18 mouse cellular contexts compared by ENCODE assay signal in the genomic region with DNA sequence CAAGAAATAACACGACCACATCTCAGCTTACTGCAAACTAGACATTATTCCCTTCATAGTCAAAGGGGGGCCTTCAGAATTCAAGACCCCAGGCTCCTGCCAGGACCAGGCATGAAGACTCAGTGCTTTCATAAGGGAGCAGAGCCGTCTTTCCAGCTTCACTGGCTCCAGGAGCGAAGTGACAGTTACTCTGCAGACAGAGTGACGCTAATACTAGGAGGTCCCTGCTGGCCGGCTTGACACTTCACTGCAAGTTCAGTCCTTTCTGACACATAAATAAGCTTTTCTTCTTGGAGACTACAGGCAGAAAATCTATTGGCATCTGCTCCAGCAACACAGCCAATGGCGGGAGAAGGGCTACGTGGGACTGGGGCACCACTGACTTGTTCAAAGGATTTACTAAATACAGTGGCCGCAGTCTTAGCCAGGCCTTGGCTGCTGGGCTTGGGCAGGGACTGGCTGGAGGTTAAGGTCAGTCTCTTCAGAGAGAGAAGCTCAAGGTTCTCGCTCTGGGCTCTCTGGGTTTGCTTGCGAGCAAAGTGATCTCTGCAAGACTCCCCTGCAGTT.
DNase-seq lines count a peak whose midpoint lies in the region; ATAC-seq and TF ChIP-seq lines count a peak whose summit lies in the region.
"Had no signal": no experiment of that assay in that cellular context is flagged by ENCODE, and none has a peak within 500 bp of the region (broad histone marks: within the 10 kb centered on the region; RNA-seq: fewer than 3 reads in every experiment).

No protein-coding gene starts in this region.

- 69% methylated on average over 10 of the region's 10 CpGs for WGBS in forebrain, postnatal 0 days
- WGBS in forebrain, embryonic 10.5 days: 89% methylated on average over 10 of the region's 10 CpGs
- 71% methylated on average over 10 of the region's 10 CpGs for WGBS in kidney, embryonic 14.5 days

- intact Hi-C loops in left cerebral cortex, postnatal 4 days (cut with DNase I): no loop called here
- intact Hi-C loops in left cerebral cortex, postnatal 36 days (cut with DNase I): no loop called here

- no peaks in the 10 kb centered on the region for H3K4me1 ChIP-seq in forebrain, postnatal 0 days (ENCODE audit: insufficient read depth)
- H3K4me1 ChIP-seq in forebrain, embryonic 10.5 days: no peaks in the 10 kb centered on the region
- no peaks in the 10 kb centered on the region for H3K4me1 ChIP-seq in kidney, embryonic 14.5 days (ENCODE audit: control insufficient read depth, insufficient read depth, low read length)

- H3K27ac ChIP-seq in forebrain, postnatal 0 days (ENCODE audit: low read depth, low read length): no peak overlapping the region
- no peak overlapping the region for H3K27ac ChIP-seq in forebrain, embryonic 10.5 days
- H3K27ac ChIP-seq in kidney, embryonic 14.5 days (ENCODE audit: low read depth, low read length): no peak overlapping the region
- H3K27ac ChIP-seq: heart, embryonic 15.5 days; kidney, postnatal 0 days; macrophage had no signal

- no peaks in the 10 kb centered on the region for H3K9me3 ChIP-seq in forebrain, postnatal 0 days (ENCODE audit: low read length)
- no peaks in the 10 kb centered on the region for H3K9me3 ChIP-seq in forebrain, embryonic 10.5 days
- H3K9me3 ChIP-seq in kidney, embryonic 14.5 days (ENCODE audit: control insufficient read depth, low read length): no peaks in the 10 kb centered on the region
- H3K9me3 ChIP-seq: heart, embryonic 15.5 days had no signal

- peaks cover 16% of the 10 kb centered on the region for H3K36me3 ChIP-seq in forebrain, postnatal 0 days (ENCODE audit: insufficient read depth)
- H3K36me3 ChIP-seq in forebrain, embryonic 10.5 days (replicated peaks): peaks cover 12% of the 10 kb centered on the region; the same call in 1 of the 2 replicates
- no peaks in the 10 kb centered on the region for H3K36me3 ChIP-seq in kidney, embryonic 14.5 days (ENCODE audit: control insufficient read depth, insufficient read depth, low read length)
- H3K36me3 ChIP-seq: heart, embryonic 15.5 days had no signal

- no peaks in the 10 kb centered on the region for H3K27me3 ChIP-seq in forebrain, postnatal 0 days (ENCODE audit: insufficient read depth, low read length)
- H3K27me3 ChIP-seq in forebrain, embryonic 10.5 days (ENCODE audit: poor library complexity, severe bottlenecking): no peaks in the 10 kb centered on the region
- no peaks in the 10 kb centered on the region for H3K27me3 ChIP-seq in kidney, embryonic 14.5 days (ENCODE audit: control insufficient read depth, insufficient read depth, low read length)
- H3K27me3 ChIP-seq: heart, embryonic 15.5 days had no signal

- peak; percentile 38; the same call in 1 of the 2 replicates for ATAC-seq in forebrain, postnatal 0 days
- ATAC-seq in kidney, embryonic 14.5 days (ENCODE audit: low FRiP score, low TSS enrichment): no peak
- ATAC-seq: lung, postnatal 0 days had no signal

- TF ChIP-seq CTCF in forebrain, postnatal 0 days (IDR thresholded peaks at IDR 0.05; ENCODE audit: low read depth): no peak

- H3K9ac ChIP-seq in forebrain, postnatal 0 days: no peak overlapping the region
- no peak overlapping the region for H3K9ac ChIP-seq in kidney, embryonic 14.5 days (ENCODE audit: low read depth, low read length)
- H3K9ac ChIP-seq: heart, embryonic 15.5 days had no signal

- no peak overlapping the region for H3K4me2 ChIP-seq in forebrain, postnatal 0 days (ENCODE audit: low read depth)
- no peak overlapping the region for H3K4me2 ChIP-seq in kidney, embryonic 14.5 days (replicated peaks; ENCODE audit: low read depth, low read length)
- H3K4me2 ChIP-seq: heart, embryonic 15.5 days had no signal

- no peak overlapping the region for H3K4me3 ChIP-seq in forebrain, postnatal 0 days (ENCODE audit: low read depth, low read length)
- H3K4me3 ChIP-seq in forebrain, embryonic 10.5 days: no peak overlapping the region
- H3K4me3 ChIP-seq in kidney, embryonic 14.5 days (ENCODE audit: low read length): no peak overlapping the region
- H3K4me3 ChIP-seq: heart, embryonic 15.5 days had no signal

- DNase-seq in forebrain, postnatal 0 days: no peak
- DNase-seq in forebrain, embryonic 10.5 days (ENCODE audit: extremely low spot score, low spot score): no peak
- peak; percentile 24 for DNase-seq in left cerebral cortex, postnatal 4 days
- no peak for DNase-seq in left cerebral cortex, postnatal 36 days (ENCODE audit: low spot score in 2 of 2)
- DNase-seq in right cerebral cortex, postnatal 4 days: peak; percentile 10
- DNase-seq in right cerebral cortex, adult 2 months (ENCODE audit: low spot score in 2 of 2): no peak
- DNase-seq: cerebellum, adult 8-10 months; gastrocnemius, postnatal 25 days; heart, postnatal 4 days; kidney, adult 18-20 months; layer of hippocampus, adult 9-11 months; thymus, adult 18-20 months; thymus, postnatal 36 days had no signal

Comparison
In these comparisons a context has a peak if more than half of its experiments do, and no peak if none do; other contexts are left out.
1. DNase-seq: peak in left cerebral cortex, postnatal 4 days (single experiment) and right cerebral cortex, postnatal 4 days (single experiment); none in forebrain, postnatal 0 days (single experiment), forebrain, embryonic 10.5 days (single experiment), left cerebral cortex, postnatal 36 days (0 of 2) and right cerebral cortex, adult 2 months (0 of 2).